Mouse (Mus musculus) testis, postnatal 10 days (tissue): ENCODE data around the gene Ankrd16.

ENCODE experiments used
- DNase-seq: peaks from one replicate; pipeline ENCODE4 v3.0.0; 2021; ENCODE audit warnings: low spot score

The Ankrd16 gene

GRCm38 (mm10) chr2:11777091-11778068, at the start of gene Ankrd16, which contains the start of gene Fbh1:
TSS of gene Ankrd16 (plus strand) at chr2:11777876.
TSS of gene Fbh1 (minus strand) at chr2:11777582.
- peak; percentile 100 for DNase-seq

GRCm38 (mm10) chr2:11729091-11729490, 48.6 kb upstream of the Ankrd16 start:
- no peak for DNase-seq

GRCm38 (mm10) chr2:11732978-11733377, 44.7 kb upstream of the Ankrd16 start:
- no peak for DNase-seq

- no peak for DNase-seq
These were observed 41.8 kb upstream of the Ankrd16 start for GRCm38 (mm10) chr2:11735853-11736252.

DNA sequence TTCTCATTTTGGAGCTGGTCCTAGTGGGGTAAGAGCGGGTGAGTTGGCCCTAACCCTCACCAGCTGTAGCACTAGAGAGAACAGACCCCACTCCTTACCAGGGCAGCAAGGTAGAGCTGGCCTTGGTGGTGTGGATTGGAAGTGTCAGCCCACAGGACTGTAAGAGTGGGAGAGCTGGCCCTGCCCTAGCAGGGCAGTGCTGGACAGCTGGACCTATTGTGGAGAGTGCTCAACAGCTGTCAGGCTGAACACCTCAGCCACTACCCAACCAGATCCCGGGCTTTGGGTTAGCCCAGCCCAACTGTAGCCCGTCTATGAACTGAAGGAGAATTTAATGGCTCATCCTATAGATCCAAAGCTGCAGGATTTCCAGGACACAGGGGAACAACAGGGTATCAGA, 38.9 kb upstream of the Ankrd16 start:
- DNase-seq: no peak

- no peak for DNase-seq
These were observed 38.1 kb upstream of the Ankrd16 start for GRCm38 (mm10) chr2:11739516-11740051.

DNA sequence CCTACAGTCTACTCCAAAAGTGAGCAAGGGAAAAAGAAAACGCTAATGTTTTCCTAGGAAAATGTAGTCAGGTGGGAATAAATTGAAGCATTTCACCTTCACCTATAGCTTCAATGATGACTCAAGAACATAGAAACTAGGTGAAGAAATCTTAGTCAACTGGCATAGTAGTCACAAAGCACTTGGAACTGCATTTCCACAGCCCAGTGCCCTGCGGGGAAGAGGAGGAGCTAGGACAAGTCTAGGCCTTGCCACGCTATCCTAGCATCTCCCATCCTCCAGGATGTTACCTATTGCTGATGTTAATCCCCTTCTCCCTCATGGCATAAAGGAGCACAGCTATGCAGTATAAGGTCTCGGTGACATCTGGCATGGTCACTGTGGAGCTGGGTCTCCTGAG, 15.1 kb upstream of the Ankrd16 start:
- DNase-seq: no peak

GRCm38 (mm10) chr2:11765694-11766093, 12.0 kb upstream of the Ankrd16 start:
- DNase-seq: no peak

DNA sequence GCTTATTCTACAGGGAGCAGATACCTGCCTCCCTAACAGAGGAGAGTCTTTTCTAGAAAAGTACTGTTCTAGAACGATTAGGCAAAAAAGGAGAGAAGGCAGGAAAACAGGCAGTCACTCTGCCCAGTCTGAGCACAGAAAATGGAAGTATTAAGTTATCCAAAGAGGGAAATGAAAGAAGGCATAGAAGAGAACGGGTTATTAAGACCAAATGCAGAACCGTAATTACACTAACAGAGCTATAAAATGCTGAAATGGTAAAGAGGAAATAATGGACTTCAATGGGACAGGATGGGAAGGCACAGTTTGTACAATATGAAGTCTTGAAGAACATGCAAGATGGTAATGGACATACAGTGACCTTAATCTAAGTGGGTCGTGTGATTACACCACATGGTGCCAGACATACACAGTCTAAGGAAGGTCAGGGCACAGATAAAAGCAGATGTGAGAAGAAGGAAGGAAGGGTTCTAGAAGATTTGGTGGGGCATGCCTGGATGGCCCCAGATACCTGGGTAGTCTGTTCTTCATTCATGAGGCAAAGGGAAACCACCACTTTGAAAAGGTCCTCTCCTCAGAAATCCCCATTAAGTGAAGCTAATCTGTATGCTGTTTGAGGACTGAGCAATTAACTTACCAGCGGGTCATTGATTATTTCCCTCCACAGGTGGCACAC, 11.1 kb upstream of the Ankrd16 start:
- no peak for DNase-seq

DNA sequence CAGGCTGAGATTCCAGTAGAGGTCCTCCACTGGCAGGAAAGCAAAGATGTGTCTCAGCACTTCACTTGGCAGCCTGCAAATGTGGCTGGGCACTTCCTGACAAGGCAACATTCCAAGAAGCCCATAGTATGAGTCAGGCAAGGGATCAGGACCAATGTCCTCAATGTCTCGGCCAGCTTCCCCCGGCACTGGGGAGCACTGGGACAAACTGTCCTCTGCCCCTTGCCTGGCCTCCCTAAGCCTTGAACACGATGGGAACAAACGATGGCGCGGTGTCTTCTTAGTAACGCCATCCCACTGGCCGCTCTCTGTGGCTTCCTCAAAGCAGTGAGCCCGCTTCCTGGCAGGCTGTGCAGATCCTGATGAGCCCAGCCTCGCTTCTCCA, 10.5 kb upstream of the Ankrd16 start:
- no peak for DNase-seq

GRCm38 (mm10) chr2:11771701-11772100, 6.0 kb upstream of the Ankrd16 start:
- DNase-seq: no peak

GRCm38 (mm10) chr2:11772401-11772800, 5.3 kb upstream of the Ankrd16 start:
- DNase-seq: no peak

- DNase-seq: no peak
These were observed 3.2 kb upstream of the Ankrd16 start for GRCm38 (mm10) chr2:11774426-11774825.

GRCm38 (mm10) chr2:11775121-11775520, 2.6 kb upstream of the Ankrd16 start:
- DNase-seq: no peak

- DNase-seq: no peak
These were observed 1.3 kb upstream of the Ankrd16 start for GRCm38 (mm10) chr2:11776415-11776814.

- DNase-seq: peak; percentile 92
These were observed 579 bp downstream of the Ankrd16 start for GRCm38 (mm10) chr2:11778087-11778823.

DNA sequence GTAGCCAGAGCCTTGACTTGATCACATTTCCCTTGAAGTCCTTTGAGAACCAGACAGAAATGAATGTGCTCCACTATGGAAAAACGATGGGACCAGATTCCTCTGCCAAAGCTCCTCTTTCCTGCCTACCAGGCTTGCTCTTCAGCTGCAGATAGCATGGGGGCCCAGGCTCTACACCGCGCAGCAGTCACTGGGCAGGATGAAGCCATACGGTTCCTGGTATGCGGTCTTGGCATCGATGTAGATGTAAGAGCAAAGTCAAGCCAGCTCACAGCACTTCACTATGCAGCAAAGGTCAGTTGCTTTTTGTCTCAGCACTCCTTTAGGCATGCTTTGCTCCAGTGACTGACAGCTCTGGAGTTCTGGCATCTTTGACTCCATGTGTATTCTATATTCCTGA, 6.5 kb downstream of the Ankrd16 start:
- DNase-seq: no peak

- DNase-seq: no peak
These were observed 17.0 kb downstream of the Ankrd16 start for GRCm38 (mm10) chr2:11794668-11795067.

DNA sequence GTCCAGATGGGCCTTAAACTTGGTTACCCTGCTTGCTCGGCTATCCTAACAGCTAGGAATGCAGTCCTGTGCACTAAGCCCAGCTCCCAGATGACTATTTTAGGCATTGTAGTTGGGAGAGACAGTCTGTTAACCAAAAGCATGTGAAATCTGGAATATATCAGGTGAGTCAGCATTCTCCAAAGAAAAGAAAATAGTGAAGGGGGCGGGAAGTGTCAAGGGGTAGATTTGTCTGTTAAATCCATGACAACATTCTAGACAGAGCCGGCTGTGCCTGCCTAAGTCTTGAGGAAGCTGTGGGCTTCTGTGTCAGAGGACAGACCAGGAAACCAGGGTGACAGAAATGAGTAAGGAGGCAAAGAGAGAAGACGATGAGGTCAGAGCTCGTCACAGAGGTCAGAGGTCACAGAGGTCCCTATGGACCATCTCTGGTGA, 20.3 kb downstream of the Ankrd16 start:
- DNase-seq: no peak

DNA sequence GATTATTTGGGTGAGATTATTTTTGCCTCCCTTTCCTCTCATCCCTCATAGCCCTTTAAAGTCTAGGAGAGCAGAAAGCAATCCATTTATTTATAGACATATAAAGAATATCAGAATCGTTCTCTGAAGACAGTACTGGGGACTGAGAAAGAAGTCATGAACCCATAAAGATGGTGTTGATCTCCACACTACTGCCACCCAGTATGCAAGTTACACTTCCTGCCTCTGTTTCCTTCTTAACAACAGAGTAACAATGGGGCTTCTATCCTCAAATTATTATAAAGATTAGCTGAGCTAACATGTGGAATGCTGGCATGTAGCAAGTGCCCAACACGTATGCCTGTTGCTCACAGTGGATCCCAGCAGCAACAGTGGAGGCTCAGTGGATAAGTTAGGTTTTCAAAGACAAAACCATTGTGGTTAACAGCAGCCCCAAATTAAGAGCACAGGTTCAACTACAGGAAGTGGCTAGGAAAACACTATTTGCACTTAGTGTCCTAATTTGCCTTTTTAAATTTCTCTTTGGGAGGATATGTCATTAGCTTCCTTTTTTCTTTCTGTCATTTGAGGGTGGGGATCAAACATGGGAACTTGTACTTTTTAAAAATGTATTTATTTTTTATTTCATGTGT, 23.7 kb downstream of the Ankrd16 start:
- no peak for DNase-seq
